Mouse (Mus musculus): ENCODE measurements around the gene Glb1l. TPM values are rescaled to one million over a fixed set of nuclear protein-coding genes. Genes with fewer than 3 reads are reported as not detected.

Gene Glb1l
- total RNA-seq, 2 experiments from 2014 or later = 2.3 to 3.0 TPM

GRCm38 (mm10) chr1:75159540-75160255 is 50.9 kb downstream of the Glb1l start:
- intact Hi-C loops (cut with DNase I) = no loop called here
- no peak for DNase-seq

- no peak for DNase-seq
Observed at GRCm38 (mm10) chr1:75158990-75159389, 51.6 kb downstream of the Glb1l start.

GRCm38 (mm10) chr1:75155837-75156236 is 54.8 kb downstream of the Glb1l start:
- intact Hi-C loops (cut with DNase I) = no loop called here
- no peak for DNase-seq

More at GRCm38 (mm10) chr1:75158990-75159389, 51.6 kb downstream of the Glb1l start:
- intact Hi-C loops (cut with DNase I) = no loop called here

- intact Hi-C loops (cut with DNase I) = no loop called here
Observed at GRCm38 (mm10) chr1:75148727-75149126, 61.9 kb downstream of the Glb1l start.

More at GRCm38 (mm10) chr1:75148727-75149126, 61.9 kb downstream of the Glb1l start:
- DNase-seq = no peak

Small RNA genes lying within 50 kb of the gene (microRNA-seq; reads per million reads assigned to microRNA genes)
- gene Gm27943 = 0 reads per million in 2 experiments

Other genes starting within 250 kb of the Glb1l start
- gene Nhej1, start 85.6 kb downstream of the Glb1l start, total RNA-seq (2021) = 1 to 10 TPM; 5.3 to 5.4 TPM
- gene Slc23a3, start 76.9 kb downstream of the Glb1l start, total RNA-seq (2021) = not detected
- gene Cnppd1, start 68.1 kb downstream of the Glb1l start, total RNA-seq (2021) = 10 to 100 TPM; 12.4 to 12.7 TPM
- 1 to 10 TPM; 6.5 to 8.0 TPM for gene Retreg2, start 68.0 kb downstream of the Glb1l start, total RNA-seq (2021)
- gene Zfand2b, start 42.2 kb downstream of the Glb1l start, total RNA-seq (2021) = 10 to 100 TPM; 16.3 to 16.7 TPM
- 10 to 100 TPM; 21.4 to 21.6 TPM for gene Abcb6, start 30.4 kb downstream of the Glb1l start, total RNA-seq (2021)
- gene Ankzf1, start 18.7 kb downstream of the Glb1l start, total RNA-seq (2021) = 1 to 10 TPM; 3.8 to 4.7 TPM
- 100 to 1,000 TPM in 1 of 2 experiments, 10 to 100 TPM in 1; 96.6 to 103 TPM for gene Atg9a, start 18.6 kb downstream of the Glb1l start, total RNA-seq (2021)
- gene Stk16, start within 50 bp of the Glb1l start, total RNA-seq (2021) = 10 to 100 TPM; 19.4 to 23.1 TPM
- gene Tuba4a, start 9.1 kb upstream of the Glb1l start, total RNA-seq (2021) = 100 to 1,000 TPM; 921 to 954 TPM
- not detected for gene A630095N17Rik, start 21.3 kb upstream of the Glb1l start, total RNA-seq (2021)
- gene Dnajb2, start 25.6 kb upstream of the Glb1l start, total RNA-seq (2021) = 10 to 100 TPM; 63.1 to 67.1 TPM
- gene Ptprn, start 53.7 kb upstream of the Glb1l start, total RNA-seq (2021) = under 1 TPM in 1 of 2 experiments, not detected in 1; 0.10 TPM
- not detected for gene Resp18, start 67.6 kb upstream of the Glb1l start, total RNA-seq (2021)
- gene Dnpep, start 107.2 kb upstream of the Glb1l start, total RNA-seq (2021) = 10 to 100 TPM; 46.4 to 48.3 TPM
- gene Des, start 149.5 kb upstream of the Glb1l start, total RNA-seq (2021) = 1,000 to 10,000 TPM; 1,843 to 1,948 TPM
- gene Speg, start 164.5 kb upstream of the Glb1l start, total RNA-seq (2021) = 100 to 1,000 TPM; 229 to 230 TPM
- gene Gmppa, start 225.1 kb upstream of the Glb1l start, total RNA-seq (2021) = 10 to 100 TPM; 35.4 to 35.5 TPM
- not detected for gene Asic4, start 239.6 kb upstream of the Glb1l start, total RNA-seq (2021)

Data from gastrocnemius, postnatal 36 days (tissue).